Mouse (Mus musculus) left cerebral cortex, postnatal 10 days (tissue): ENCODE measurements around the gene Bsnd. TPM values are rescaled to one million over a fixed set of nuclear protein-coding genes. Genes with fewer than 3 reads are reported as not detected.

Experiments used
- DNase-seq, 2 experiments: peaks; one replicate each; pipeline ENCODE4 v3.0.0; 2021 to 2022; ENCODE audit warnings: low spot score in 2 of 2, mixed read lengths in 1 of 2; ENCODE audit errors: extremely low spot score in 1 of 2
- intact Hi-C: fragments of 180-260 bp; cut with DNase I; formaldehyde crosslinking; loops from one replicate; pipeline ENCODE4 v1.15.1; 2025
- total RNA-seq, 2 experiments: library from RNA; stranded (reverse); gene quantifications; 2 replicates each; pipeline ENCODE4 v1.2.3; 2021

The Bsnd gene
- total RNA-seq, 2 experiments from 2014 or later, result not detected

DNA sequence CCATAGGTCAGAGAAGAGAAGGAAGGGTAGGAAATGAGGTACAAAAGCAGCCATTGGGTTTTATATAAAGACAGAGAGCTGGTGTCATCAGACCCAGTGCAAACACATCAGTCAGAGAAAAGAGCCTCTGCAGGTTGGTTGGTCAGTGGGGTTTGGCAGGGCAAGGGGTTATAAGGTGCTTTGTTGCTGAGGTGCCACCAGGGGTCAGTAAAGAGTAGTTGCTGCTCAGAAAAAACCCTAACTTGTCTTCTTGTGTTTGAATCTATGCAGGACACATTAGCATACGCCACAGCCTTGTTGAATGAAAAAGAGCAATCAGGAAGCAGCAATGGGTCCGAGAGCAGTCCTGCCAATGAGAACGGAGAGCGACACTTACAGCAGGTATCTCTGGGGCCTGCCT lies 55.6 kb downstream of the Bsnd start:
- DNase-seq, result no peak
- intact Hi-C loops, result no loop called here

DNA sequence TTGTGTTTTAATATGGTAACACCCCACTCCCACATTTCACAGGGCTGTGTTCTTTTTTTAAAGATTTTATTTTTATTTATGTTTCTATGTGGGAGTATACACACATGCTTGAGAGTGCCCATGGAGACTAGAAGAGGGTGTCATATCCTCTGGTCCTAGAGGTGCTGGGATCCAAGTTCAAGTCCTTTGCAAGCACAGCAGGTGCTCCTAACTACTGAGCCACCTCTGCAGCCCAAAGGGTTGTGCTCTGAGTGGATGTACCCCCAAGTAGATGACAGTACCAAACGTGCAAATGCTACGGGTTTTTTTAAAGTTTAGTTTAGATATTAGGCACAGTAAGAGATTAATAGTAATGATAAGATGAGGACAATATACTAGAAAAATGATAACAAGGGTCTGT lies 56.7 kb downstream of the Bsnd start:
- no peak for DNase-seq
- intact Hi-C loops, result no loop called here

Other genes starting within 250 kb of the Bsnd start
- 10 to 100 TPM; 47.2 to 48.0 TPM for gene Usp24, start 176.1 kb downstream of the Bsnd start, total RNA-seq
- 1 to 10 TPM; 4.1 to 5.2 TPM for gene Pcsk9, start 28.0 kb downstream of the Bsnd start, total RNA-seq
- gene Dhcr24, start 68.8 kb upstream of the Bsnd start, total RNA-seq, result 100 to 1,000 TPM; 133 to 143 TPM
- under 1 TPM in 1 of 2 experiments, not detected in 1; 0.21 TPM for gene Lexm, start 125.0 kb upstream of the Bsnd start, total RNA-seq
- 1 to 10 TPM; 1.7 to 2.1 TPM for gene Ttc22, start 130.1 kb upstream of the Bsnd start, total RNA-seq
- gene Pars2, start 158.8 kb upstream of the Bsnd start, total RNA-seq, result 1 to 10 TPM; 6.4 to 8.2 TPM
- gene Ttc4, start 186.7 kb upstream of the Bsnd start, total RNA-seq, result 10 to 100 TPM; 44.8 to 45.4 TPM
- 1 to 10 TPM; 1.7 to 2.7 TPM for gene Mroh7, start 238.6 kb upstream of the Bsnd start, total RNA-seq
- gene Fam151a, start 241.6 kb upstream of the Bsnd start, total RNA-seq, result not detected